Mouse (Mus musculus): ENCODE results near the gene Zfp13.
"Not testable (repeated sequence)": the region's sequence is repeated elsewhere in the genome, so short reads cannot be mapped to it uniquely, and the experiment has no call there.

Zfp13 gene

GRCm38 (mm10) chr17:23531408-23531807 is 67.9 kb downstream of the Zfp13 start:
- not testable (repeated sequence) for DNase-seq

Measured in cerebellum, postnatal 25 days (tissue).